Mouse (Mus musculus): Measurements from ENCODE around the gene Dlg4. TPM values are rescaled to one million over a fixed set of nuclear protein-coding genes. Genes with fewer than 3 reads are reported as not detected.
A peak's percentile ranks its signal among the peaks of the same experiment; 100 is the strongest.

Dlg4 gene
- total RNA-seq (2014; rRNA removed) (256 and 269 TPM in 2 replicates), polyA plus RNA-seq (2015; fragmentation: Nextera tagmentation; extraction: Ambion mirVana) (16.1 and 18.1 TPM in 2 replicates)

GRCm38 (mm10) chr11:70016669-70017068 lies at the start of gene Dlg4:
Gene Dlg4, plus strand, starts transcription at chr11:70016942.
- ATAC-seq (ENCODE audit: low FRiP score) (no peak), DNase-seq (ENCODE audit: low spot score) (no peak)
- Histone ChIP-seq H3K36me3 (ENCODE audit: insufficient read depth, low read length) (peaks cover 20% of the 10 kb centered on the region), H3K4me2 (ENCODE audit: low read depth, low read length, poor library complexity, severe bottlenecking) (peak within 1 kb of the TSS; percentile 87), H3K9me3 (ENCODE audit: low read length) (no peaks in the 10 kb centered on the region), H3K27ac (ENCODE audit: low read depth, low read length) (peak within 1 kb of the TSS; percentile 96), H3K4me1 (ENCODE audit: insufficient read depth, low read length) (peaks cover 16% of the 10 kb centered on the region; the same call in 1 of the 2 replicates), H3K9ac (replicated peaks; ENCODE audit: low read length, poor library complexity, severe bottlenecking) (peak within 1 kb of the TSS; percentile 80), H3K4me3 (ENCODE audit: low read depth, low read length) (peak within 1 kb of the TSS; percentile 63), H3K27me3 (ENCODE audit: insufficient read depth, low read length) (no peaks in the 10 kb centered on the region)
- WGBS: 54% methylated on average over 3 of the region's 3 CpGs
- TF ChIP-seq CTCF (IDR thresholded peaks at IDR 0.05): no peak

- WGBS: 91% methylated on average over 4 of the region's 4 CpGs
- Histone ChIP-seq H3K9me3 (ENCODE audit: low read length) (no peaks in the 10 kb centered on the region), H3K4me2 (ENCODE audit: low read depth, low read length, poor library complexity, severe bottlenecking) (no peak overlapping the region), H3K36me3 (ENCODE audit: insufficient read depth, low read length) (peaks cover 22% of the 10 kb centered on the region), H3K9ac (replicated peaks; ENCODE audit: low read length, poor library complexity, severe bottlenecking) (no peak overlapping the region), H3K4me3 (ENCODE audit: low read depth, low read length) (no peak overlapping the region), H3K27me3 (ENCODE audit: insufficient read depth, low read length) (peaks cover 30% of the 10 kb centered on the region), H3K4me1 (ENCODE audit: insufficient read depth, low read length) (no peaks in the 10 kb centered on the region), H3K27ac (ENCODE audit: low read depth, low read length) (no peak overlapping the region)
- no peak for ATAC-seq (ENCODE audit: low FRiP score)
- DNase-seq (ENCODE audit: low spot score): no peak
- TF ChIP-seq CTCF (IDR thresholded peaks at IDR 0.05): no peak
Observed at GRCm38 (mm10) chr11:69968793-69969192, 47.9 kb upstream of the Dlg4 start.

GRCm38 (mm10) chr11:69970222-69970621 lies 46.5 kb upstream of the Dlg4 start:
- Histone ChIP-seq H3K4me3 (ENCODE audit: low read depth, low read length) (no peak overlapping the region), H3K4me2 (ENCODE audit: low read depth, low read length, poor library complexity, severe bottlenecking) (no peak overlapping the region), H3K36me3 (ENCODE audit: insufficient read depth, low read length) (peaks cover 35% of the 10 kb centered on the region), H3K4me1 (ENCODE audit: insufficient read depth, low read length) (no peaks in the 10 kb centered on the region), H3K27ac (ENCODE audit: low read depth, low read length) (no peak overlapping the region), H3K9me3 (ENCODE audit: low read length) (no peaks in the 10 kb centered on the region), H3K27me3 (ENCODE audit: insufficient read depth, low read length) (peaks cover 21% of the 10 kb centered on the region), H3K9ac (replicated peaks; ENCODE audit: low read length, poor library complexity, severe bottlenecking) (no peak overlapping the region)
- ATAC-seq (ENCODE audit: low FRiP score) (no peak), DNase-seq (ENCODE audit: low spot score) (no peak)
- 89% methylated on average over 6 of the region's 6 CpGs for WGBS
- TF ChIP-seq CTCF (IDR thresholded peaks at IDR 0.05): no peak

- Histone ChIP-seq H3K27ac (ENCODE audit: low read depth, low read length) (no peak overlapping the region), H3K9me3 (ENCODE audit: low read length) (no peaks in the 10 kb centered on the region), H3K4me1 (ENCODE audit: insufficient read depth, low read length) (no peaks in the 10 kb centered on the region), H3K4me2 (ENCODE audit: low read depth, low read length, poor library complexity, severe bottlenecking) (no peak overlapping the region), H3K9ac (replicated peaks; ENCODE audit: low read length, poor library complexity, severe bottlenecking) (no peak overlapping the region), H3K4me3 (ENCODE audit: low read depth, low read length) (no peak overlapping the region), H3K27me3 (ENCODE audit: insufficient read depth, low read length) (peaks cover 17% of the 10 kb centered on the region), H3K36me3 (ENCODE audit: insufficient read depth, low read length) (peaks cover 36% of the 10 kb centered on the region)
- DNase-seq (ENCODE audit: low spot score): no peak
- TF ChIP-seq CTCF (IDR thresholded peaks at IDR 0.05): no peak
- WGBS: 88% methylated on average over 3 of the region's 3 CpGs
- ATAC-seq (ENCODE audit: low FRiP score): no peak
Observed at GRCm38 (mm10) chr11:69970775-69971174, 46.0 kb upstream of the Dlg4 start.

GRCm38 (mm10) chr11:69974907-69975306 lies 41.8 kb upstream of the Dlg4 start:
- 93% methylated on average over 2 of the region's 2 CpGs for WGBS
- Histone ChIP-seq H3K4me1 (ENCODE audit: insufficient read depth, low read length) (peaks cover 4% of the 10 kb centered on the region; the same call in 1 of the 2 replicates), H3K27ac (ENCODE audit: low read depth, low read length) (no peak overlapping the region), H3K9me3 (ENCODE audit: low read length) (no peaks in the 10 kb centered on the region), H3K4me2 (ENCODE audit: low read depth, low read length, poor library complexity, severe bottlenecking) (no peak overlapping the region), H3K36me3 (ENCODE audit: insufficient read depth, low read length) (peaks cover 28% of the 10 kb centered on the region), H3K4me3 (ENCODE audit: low read depth, low read length) (no peak overlapping the region), H3K9ac (replicated peaks; ENCODE audit: low read length, poor library complexity, severe bottlenecking) (no peak overlapping the region), H3K27me3 (ENCODE audit: insufficient read depth, low read length) (no peaks in the 10 kb centered on the region)
- ATAC-seq (ENCODE audit: low FRiP score) (no peak), DNase-seq (ENCODE audit: low spot score) (no peak)
- TF ChIP-seq CTCF (IDR thresholded peaks at IDR 0.05): no peak

GRCm38 (mm10) chr11:69976271-69976670 lies 40.5 kb upstream of the Dlg4 start:
- H3K4me3 ChIP-seq (ENCODE audit: low read depth, low read length): no peak overlapping the region
- H3K36me3 ChIP-seq (ENCODE audit: insufficient read depth, low read length): peaks cover 27% of the 10 kb centered on the region
- no peak overlapping the region for H3K4me2 ChIP-seq (ENCODE audit: low read depth, low read length, poor library complexity, severe bottlenecking)
- no peaks in the 10 kb centered on the region for H3K27me3 ChIP-seq (ENCODE audit: insufficient read depth, low read length)
- H3K4me1 ChIP-seq (ENCODE audit: insufficient read depth, low read length): peaks cover 4% of the 10 kb centered on the region; the same call in 1 of the 2 replicates
- no peaks in the 10 kb centered on the region for H3K9me3 ChIP-seq (ENCODE audit: low read length)
- H3K9ac ChIP-seq (replicated peaks; ENCODE audit: low read length, poor library complexity, severe bottlenecking): no peak overlapping the region
- no peak overlapping the region for H3K27ac ChIP-seq (ENCODE audit: low read depth, low read length)
- ATAC-seq (ENCODE audit: low FRiP score) (no peak), DNase-seq (ENCODE audit: low spot score) (no peak)
- 87% methylated on average over 4 of the region's 4 CpGs for WGBS
- no peak for TF ChIP-seq CTCF (IDR thresholded peaks at IDR 0.05)

All from midbrain, postnatal 0 days (tissue).